Mouse (Mus musculus) neural tube, embryonic 13.5 days (tissue): ENCODE measurements around the gene Mrps12. TPM values are rescaled to one million over a fixed set of nuclear protein-coding genes. Genes with fewer than 3 reads are reported as not detected.
A peak's percentile ranks its signal among the peaks of the same experiment; 100 is the strongest.
"Not testable (repeated sequence)": the region's sequence is repeated elsewhere in the genome, so short reads cannot be mapped to it uniquely, and the experiment has no call there.

ENCODE experiments used
- ATAC-seq: fragments of 200-750 bp; cut with Nextera tagmentation; 2 replicates; pipeline ENCODE4 v1.8.0; 2017; ENCODE audit warnings: low read depth, mild to moderate bottlenecking, moderate TSS enrichment, moderate library complexity
- H3K27ac ChIP-seq: fragments of 300-500 bp; sonication (generic); replicated peaks from 2 replicates; pipeline ENCODE4 v1.5.1; 2015; ENCODE audit warnings: moderate library complexity, mild to moderate bottlenecking, inconsistent platforms
- H3K27me3 ChIP-seq: fragments of 300-500 bp; sonication (generic); 2 replicates; pipeline ENCODE4 v1.6.1; 2015; ENCODE audit warnings: mild to moderate bottlenecking, inconsistent platforms
- H3K36me3 ChIP-seq: fragments of 300-500 bp; sonication (generic); 2 replicates; pipeline ENCODE4 v1.6.1; 2015; ENCODE audit warnings: mild to moderate bottlenecking, inconsistent platforms
- H3K4me1 ChIP-seq: fragments of 300-500 bp; sonication (generic); replicated peaks from 2 replicates; pipeline ENCODE4 v1.6.1; 2015; ENCODE audit warnings: inconsistent platforms
- H3K4me2 ChIP-seq: fragments of 300-500 bp; sonication (generic); 2 replicates; pipeline ENCODE4 v1.6.1; 2015; ENCODE audit warnings: inconsistent platforms, mild to moderate bottlenecking, moderate library complexity
- H3K4me3 ChIP-seq: fragments of 300-500 bp; sonication (generic); 2 replicates; pipeline ENCODE4 v1.5.1; 2015; ENCODE audit warnings: mild to moderate bottlenecking, inconsistent platforms
- H3K9ac ChIP-seq: fragments of 300-500 bp; sonication (generic); 2 replicates; pipeline ENCODE4 v1.6.1; 2015; ENCODE audit warnings: moderate library complexity, mild to moderate bottlenecking, inconsistent platforms
- H3K9me3 ChIP-seq: fragments of 300-500 bp; sonication (generic); 2 replicates; pipeline ENCODE4 v1.6.1; 2016; ENCODE audit warnings: inconsistent platforms
- WGBS: fragments of 180-500 bp; shearing (Covaris S2); methylation state at CpG from one replicate; pipeline ENCODE4 v1.1.7; 2015; 5-methylcytosine and 5-hydroxymethylcytosine counted together
- polyA plus RNA-seq: library from polyadenylated mRNA; unstranded; fragments of >200 nt; fragmentation: Nextera tagmentation; extraction: Ambion mirVana; gene quantifications from 2 replicates; pipeline ENCODE4 v1.2.1, GENCODE M21; 2015

The Mrps12 gene
- polyA plus RNA-seq, 1 experiment from 2014 or later = 115 TPM

- Histone ChIP-seq H3K4me3 (no peak overlapping the region), H3K27ac (no peak overlapping the region; the same call in 1 of the 2 replicates), H3K27me3 (no peaks in the 10 kb centered on the region), H3K9ac (no peak overlapping the region), H3K4me2 (no peak overlapping the region), H3K9me3 (no peaks in the 10 kb centered on the region), H3K4me1 (peaks cover 17% of the 10 kb centered on the region), H3K36me3 (no peaks in the 10 kb centered on the region)
- WGBS = 66% methylated on average over 3 of the region's 3 CpGs
- ATAC-seq = no peak
Observed at GRCm38 (mm10) chr7:28720753-28721537, 20.7 kb downstream of the Mrps12 start.

GRCm38 (mm10) chr7:28719650-28720049, 22.0 kb downstream of the Mrps12 start:
- ATAC-seq = no peak
- 92% methylated on average over 2 of the region's 2 CpGs for WGBS

GRCm38 (mm10) chr7:28719159-28719558, 22.5 kb downstream of the Mrps12 start:
- no peak overlapping the region for H3K27ac ChIP-seq
- H3K9ac ChIP-seq = no peak overlapping the region
- H3K36me3 ChIP-seq = no peaks in the 10 kb centered on the region
- no peaks in the 10 kb centered on the region for H3K9me3 ChIP-seq
- no peaks in the 10 kb centered on the region for H3K27me3 ChIP-seq
- H3K4me3 ChIP-seq = no peak overlapping the region
- peaks cover 19% of the 10 kb centered on the region for H3K4me1 ChIP-seq
- WGBS = 63% methylated on average over 4 of the region's 4 CpGs
- no peak overlapping the region for H3K4me2 ChIP-seq
- no peak for ATAC-seq

More at GRCm38 (mm10) chr7:28719650-28720049, 22.0 kb downstream of the Mrps12 start:
- no peaks in the 10 kb centered on the region for H3K9me3 ChIP-seq
- no peak overlapping the region for H3K9ac ChIP-seq
- no peak overlapping the region for H3K4me2 ChIP-seq
- no peaks in the 10 kb centered on the region for H3K36me3 ChIP-seq
- no peaks in the 10 kb centered on the region for H3K27me3 ChIP-seq
- no peak overlapping the region for H3K4me3 ChIP-seq
- H3K4me1 ChIP-seq = peaks cover 19% of the 10 kb centered on the region
- H3K27ac ChIP-seq = no peak overlapping the region

- no peak overlapping the region for H3K4me3 ChIP-seq
- peaks cover 19% of the 10 kb centered on the region for H3K4me1 ChIP-seq
- WGBS = 86% methylated on average over 10 of the region's 10 CpGs
Observed at GRCm38 (mm10) chr7:28717726-28718125, 23.9 kb downstream of the Mrps12 start.

GRCm38 (mm10) chr7:28716590-28717281, 24.9 kb downstream of the Mrps12 start, which contains the start of gene Fbxo17:
TSS of gene Fbxo17 (plus strand) at chr7:28716804.
- ATAC-seq = peak; percentile 45
- Histone ChIP-seq H3K4me3 (peak within 1 kb of the TSS; percentile 41), H3K4me2 (peak within 1 kb of the TSS; percentile 67), H3K9ac (peak within 1 kb of the TSS; percentile 72), H3K27me3 (no peaks in the 10 kb centered on the region), H3K9me3 (no peaks in the 10 kb centered on the region), H3K4me1 (peaks cover 19% of the 10 kb centered on the region), H3K36me3 (no peaks in the 10 kb centered on the region), H3K27ac (peak within 1 kb of the TSS; percentile 33)
- WGBS = 4% methylated on average over 34 of the region's 36 CpGs

More at GRCm38 (mm10) chr7:28717726-28718125, 23.9 kb downstream of the Mrps12 start:
- H3K4me2 ChIP-seq = no peak overlapping the region
- no peak overlapping the region for H3K27ac ChIP-seq
- H3K9me3 ChIP-seq = no peaks in the 10 kb centered on the region
- H3K36me3 ChIP-seq = no peaks in the 10 kb centered on the region
- no peaks in the 10 kb centered on the region for H3K27me3 ChIP-seq
- no peak for ATAC-seq
- H3K9ac ChIP-seq = no peak overlapping the region

- H3K4me2 ChIP-seq = no peak overlapping the region; the same call in 1 of the 2 replicates
- peaks cover 19% of the 10 kb centered on the region for H3K4me1 ChIP-seq
- no peak overlapping the region for H3K9ac ChIP-seq
- 98% methylated on average over 2 of the region's 2 CpGs for WGBS
- ATAC-seq = no peak
- no peaks in the 10 kb centered on the region for H3K9me3 ChIP-seq
- no peak overlapping the region for H3K27ac ChIP-seq
- H3K4me3 ChIP-seq = no peak overlapping the region
- no peaks in the 10 kb centered on the region for H3K36me3 ChIP-seq
- no peaks in the 10 kb centered on the region for H3K27me3 ChIP-seq
Observed at GRCm38 (mm10) chr7:28715598-28715997, 26.0 kb downstream of the Mrps12 start.

GRCm38 (mm10) chr7:28714667-28715066, 27.0 kb downstream of the Mrps12 start:
- H3K4me1 ChIP-seq = peaks cover 19% of the 10 kb centered on the region
- WGBS = 84% methylated on average over 5 of the region's 5 CpGs
- H3K9ac ChIP-seq = no peak overlapping the region
- H3K36me3 ChIP-seq = no peaks in the 10 kb centered on the region
- no peak overlapping the region for H3K27ac ChIP-seq
- no peaks in the 10 kb centered on the region for H3K9me3 ChIP-seq
- H3K4me3 ChIP-seq = no peak overlapping the region
- H3K27me3 ChIP-seq = no peaks in the 10 kb centered on the region
- H3K4me2 ChIP-seq = no peak overlapping the region
- ATAC-seq = no peak

GRCm38 (mm10) chr7:28710962-28711361, 30.7 kb downstream of the Mrps12 start:
- ATAC-seq = no peak
- H3K27ac ChIP-seq = no peak overlapping the region
- H3K9ac ChIP-seq = no peak overlapping the region
- H3K27me3 ChIP-seq = no peaks in the 10 kb centered on the region
- no peak overlapping the region for H3K4me3 ChIP-seq
- no peaks in the 10 kb centered on the region for H3K36me3 ChIP-seq
- H3K4me1 ChIP-seq = peaks cover 2% of the 10 kb centered on the region; the same call in 1 of the 2 replicates
- no peaks in the 10 kb centered on the region for H3K9me3 ChIP-seq
- no peak overlapping the region for H3K4me2 ChIP-seq
- 62% methylated on average over 3 of the region's 3 CpGs for WGBS

- H3K4me2 ChIP-seq = no peak overlapping the region
- H3K27ac ChIP-seq = no peak overlapping the region
- no peaks in the 10 kb centered on the region for H3K4me1 ChIP-seq
- ATAC-seq = no peak
- no peaks in the 10 kb centered on the region for H3K36me3 ChIP-seq
- no peaks in the 10 kb centered on the region for H3K27me3 ChIP-seq
- H3K4me3 ChIP-seq = no peak overlapping the region
- H3K9ac ChIP-seq = no peak overlapping the region
- no peaks in the 10 kb centered on the region for H3K9me3 ChIP-seq
Observed at GRCm38 (mm10) chr7:28709454-28709853, 32.2 kb downstream of the Mrps12 start.

- no peak for ATAC-seq
- WGBS = 69% methylated on average over 9 of the region's 9 CpGs
- H3K27me3 ChIP-seq = no peaks in the 10 kb centered on the region
Observed at GRCm38 (mm10) chr7:28702601-28703143, 38.9 kb downstream of the Mrps12 start.

GRCm38 (mm10) chr7:28701306-28701705, 40.3 kb downstream of the Mrps12 start:
- ATAC-seq, H3K4me2 ChIP-seq, H3K36me3 ChIP-seq, H3K4me1 ChIP-seq, H3K27ac ChIP-seq, H3K9me3 ChIP-seq, H3K4me3 ChIP-seq, H3K27me3 ChIP-seq, H3K9ac ChIP-seq: not testable (repeated sequence)
- WGBS = 95% methylated on average over 12 of the region's 12 CpGs

More at GRCm38 (mm10) chr7:28702601-28703143, 38.9 kb downstream of the Mrps12 start:
- Histone ChIP-seq H3K36me3 (no peaks in the 10 kb centered on the region), H3K4me3 (no peak overlapping the region), H3K4me2 (no peak overlapping the region), H3K4me1 (no peaks in the 10 kb centered on the region), H3K9me3 (peaks cover 4% of the 10 kb centered on the region; the same call in 1 of the 2 replicates), H3K9ac (no peak overlapping the region), H3K27ac (no peak overlapping the region)

GRCm38 (mm10) chr7:28700269-28700668, 41.4 kb downstream of the Mrps12 start:
- H3K4me2 ChIP-seq = no peak overlapping the region
- H3K4me1 ChIP-seq = no peaks in the 10 kb centered on the region
- no peak overlapping the region for H3K9ac ChIP-seq
- peaks cover 2% of the 10 kb centered on the region for H3K27me3 ChIP-seq
- no peak overlapping the region for H3K4me3 ChIP-seq
- H3K27ac ChIP-seq = no peak overlapping the region
- peaks cover 4% of the 10 kb centered on the region; the same call in 1 of the 2 replicates for H3K9me3 ChIP-seq
- H3K36me3 ChIP-seq = no peaks in the 10 kb centered on the region
- 96% methylated on average over 4 of the region's 4 CpGs for WGBS
- ATAC-seq = no peak
